Mouse (Mus musculus) limb, embryonic 14.5 days (tissue): ENCODE data around the gene Nup93. TPM values are rescaled to one million over a fixed set of nuclear protein-coding genes. Genes with fewer than 3 reads are reported as not detected.

Source experiments
- ATAC-seq: fragments of 200-750 bp; cut with Nextera tagmentation; 2 replicates; pipeline ENCODE4 v1.8.0; 2017; ENCODE audit warnings: low read depth, moderate number of reproducible peaks, moderate TSS enrichment; ENCODE audit not compliant: low FRiP score
- DNase-seq: peaks from one replicate; pipeline ENCODE4 v3.0.0-alpha.2; 2015; ENCODE audit warnings: low spot score
- H3K27ac ChIP-seq: fragments of 300-500 bp; sonication (generic); replicated peaks from 2 replicates; pipeline ENCODE4 v1.5.1; 2014; ENCODE audit warnings: low read depth, mild to moderate bottlenecking, low read length, moderate library complexity, mixed read lengths
- H3K27me3 ChIP-seq: fragments of 300-500 bp; sonication (generic); 2 replicates; pipeline ENCODE4 v1.6.1; 2014; ENCODE audit warnings: low read length, mixed read lengths; ENCODE audit not compliant: control insufficient read depth, insufficient read depth
- H3K36me3 ChIP-seq: fragments of 300-500 bp; sonication (generic); 2 replicates; pipeline ENCODE4 v1.6.1; 2014; ENCODE audit warnings: mild to moderate bottlenecking, low read length, moderate library complexity, mixed read lengths; ENCODE audit not compliant: control insufficient read depth, insufficient read depth
- H3K4me1 ChIP-seq: fragments of 300-500 bp; sonication (generic); 2 replicates; pipeline ENCODE4 v1.6.1; 2014; ENCODE audit warnings: antibody characterized with exemption, low read length, mixed read lengths; ENCODE audit not compliant: control insufficient read depth, insufficient read depth
- H3K4me2 ChIP-seq: fragments of 300-500 bp; sonication (generic); replicated peaks from 2 replicates; pipeline ENCODE4 v1.6.1; 2014; ENCODE audit warnings: low read depth, mild to moderate bottlenecking, low read length, moderate library complexity; ENCODE audit not compliant: severe bottlenecking
- H3K4me3 ChIP-seq: fragments of 300-500 bp; sonication (generic); replicated peaks from 2 replicates; pipeline ENCODE4 v1.5.1; 2014; ENCODE audit warnings: low read length
- H3K9ac ChIP-seq: fragments of 300-500 bp; sonication (generic); 2 replicates; pipeline ENCODE4 v1.6.1; 2014; ENCODE audit warnings: mild to moderate bottlenecking, low read depth, low read length, moderate library complexity; ENCODE audit not compliant: severe bottlenecking
- H3K9me3 ChIP-seq: fragments of 300-500 bp; sonication (generic); 2 replicates; pipeline ENCODE4 v1.6.1; 2016; ENCODE audit warnings: low read length; ENCODE audit not compliant: control insufficient read depth
- POLR2A ChIP-seq: fragments of 200-500 bp; IDR thresholded peaks from 2 replicates; pipeline ENCODE4 v1.8.0; 2012; ENCODE audit warnings: inconsistent platforms, mild to moderate bottlenecking, moderate library complexity, borderline replicate concordance; ENCODE audit not compliant: insufficient read depth, insufficient read length; ENCODE audit errors: extremely low read depth
- WGBS: fragments of 180-500 bp; shearing (Covaris S2); extraction: QIAGEN DNeasy Blood & Tissue Kit; methylation state at CpG from one replicate; pipeline ENCODE4 v1.1.7; 2014; 5-methylcytosine and 5-hydroxymethylcytosine counted together
- polyA plus RNA-seq, 2 experiments: library from polyadenylated mRNA; depleted of rRNA in 1 of 2; stranded (reverse) in 1 of 2; unstranded in 1 of 2; fragments of >200 nt; fragmentation: Nextera tagmentation in 1 of 2; extraction: Ambion mirVana in 1 of 2; gene quantifications; 2 replicates each; pipeline versions ENCODE4 v1.2.1 to v1.2.3; 2012 to 2014

Nup93 gene
- polyA plus RNA-seq, 2 experiments = 64.0 to 72.3 TPM

DNA sequence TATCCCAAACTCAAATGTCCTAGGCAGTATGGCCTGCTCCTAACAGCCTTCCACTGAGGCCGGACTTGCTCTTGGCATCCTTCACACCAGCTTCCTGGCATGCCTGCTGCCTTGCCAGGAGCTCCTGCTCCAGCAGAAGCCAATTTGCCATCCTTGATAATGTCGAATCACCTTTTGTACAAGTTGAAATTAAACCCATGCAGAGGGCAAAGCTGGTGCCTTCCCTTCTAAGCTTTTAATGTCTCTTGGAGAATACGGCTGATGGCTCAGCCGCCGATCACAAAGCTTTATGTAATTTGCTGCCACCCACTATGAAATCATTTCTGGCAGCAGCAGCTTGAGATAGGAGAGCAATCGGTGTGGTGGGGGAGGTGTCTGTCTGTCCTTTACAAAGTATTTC, 4.7 kb upstream of the Nup93 start:
- TF ChIP-seq POLR2A = no peak
- Histone ChIP-seq H3K9ac (no peak overlapping the region), H3K27me3 (no peaks in the 10 kb centered on the region), H3K4me3 (no peak overlapping the region), H3K4me1 (peaks cover 4% of the 10 kb centered on the region; the same call in 1 of the 2 replicates), H3K36me3 (no peaks in the 10 kb centered on the region), H3K4me2 (no peak overlapping the region), H3K9me3 (no peaks in the 10 kb centered on the region), H3K27ac (no peak overlapping the region)
- ATAC-seq (no peak), DNase-seq (no peak)
- WGBS = 83% methylated on average over 6 of the region's 6 CpGs

DNA sequence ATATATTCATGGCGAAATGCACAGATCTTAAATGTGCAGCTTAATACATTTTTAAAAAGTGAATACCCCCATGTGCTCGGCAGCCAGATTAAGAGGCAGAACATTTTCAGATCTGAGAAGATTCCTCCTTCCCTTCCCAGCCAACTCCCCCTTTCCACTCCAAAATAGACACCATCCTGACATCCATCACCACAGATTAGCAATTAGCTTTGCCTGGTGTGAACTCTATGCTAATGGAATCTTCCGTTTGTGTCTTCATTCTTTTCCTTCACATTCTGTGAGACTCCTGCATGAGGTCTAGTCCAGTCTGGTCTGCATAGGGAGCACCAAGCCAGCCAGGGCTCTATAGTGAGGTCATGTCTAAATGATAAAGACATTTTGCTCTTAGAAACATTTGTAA, 4.1 kb upstream of the Nup93 start:
- H3K4me2 ChIP-seq = no peak overlapping the region
- no peaks in the 10 kb centered on the region for H3K36me3 ChIP-seq
- H3K9ac ChIP-seq = no peak overlapping the region
- H3K4me3 ChIP-seq = no peak overlapping the region
- H3K9me3 ChIP-seq = no peaks in the 10 kb centered on the region
- DNase-seq = no peak
- no peak for TF ChIP-seq POLR2A
- peaks cover 7% of the 10 kb centered on the region for H3K4me1 ChIP-seq
- no peak for ATAC-seq
- no peaks in the 10 kb centered on the region for H3K27me3 ChIP-seq
- WGBS = 71% methylated on average over 3 of the region's 3 CpGs
- H3K27ac ChIP-seq = no peak overlapping the region

DNA sequence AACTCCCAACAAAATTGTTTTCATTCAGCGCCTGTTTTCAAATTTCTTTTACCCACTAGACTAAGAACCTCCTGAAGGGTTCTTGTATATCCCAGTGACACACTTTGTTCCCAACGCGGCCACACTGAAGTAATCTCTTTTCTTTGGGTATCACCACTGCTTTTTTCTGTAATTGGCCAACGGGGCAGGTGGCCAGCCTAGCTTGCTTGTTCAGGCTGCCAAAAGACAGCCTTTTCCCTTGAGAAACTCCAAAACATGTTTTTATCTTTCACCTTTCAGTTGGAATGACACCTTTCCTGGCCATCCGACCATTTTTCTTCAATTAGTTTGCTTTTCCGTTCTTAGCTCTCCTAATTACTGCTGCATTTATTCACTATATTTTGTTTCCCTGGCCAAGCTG, 545 bp upstream of the Nup93 start:
- H3K36me3 ChIP-seq = no peaks in the 10 kb centered on the region
- DNase-seq (no peak), ATAC-seq (no peak)
- peak overlapping the region; percentile 92 for H3K4me2 ChIP-seq
- TF ChIP-seq POLR2A = no peak
- peaks cover 9% of the 10 kb centered on the region for H3K4me1 ChIP-seq
- no peaks in the 10 kb centered on the region for H3K9me3 ChIP-seq
- WGBS = 70% methylated on average over 6 of the region's 6 CpGs
- peak overlapping the region; percentile 82 for H3K4me3 ChIP-seq
- H3K27ac ChIP-seq = no peak overlapping the region
- 0 out of 2 replicates have a peak overlapping the region, but pooled peaks have one; percentile 79 for H3K9ac ChIP-seq
- H3K27me3 ChIP-seq = no peaks in the 10 kb centered on the region

DNA sequence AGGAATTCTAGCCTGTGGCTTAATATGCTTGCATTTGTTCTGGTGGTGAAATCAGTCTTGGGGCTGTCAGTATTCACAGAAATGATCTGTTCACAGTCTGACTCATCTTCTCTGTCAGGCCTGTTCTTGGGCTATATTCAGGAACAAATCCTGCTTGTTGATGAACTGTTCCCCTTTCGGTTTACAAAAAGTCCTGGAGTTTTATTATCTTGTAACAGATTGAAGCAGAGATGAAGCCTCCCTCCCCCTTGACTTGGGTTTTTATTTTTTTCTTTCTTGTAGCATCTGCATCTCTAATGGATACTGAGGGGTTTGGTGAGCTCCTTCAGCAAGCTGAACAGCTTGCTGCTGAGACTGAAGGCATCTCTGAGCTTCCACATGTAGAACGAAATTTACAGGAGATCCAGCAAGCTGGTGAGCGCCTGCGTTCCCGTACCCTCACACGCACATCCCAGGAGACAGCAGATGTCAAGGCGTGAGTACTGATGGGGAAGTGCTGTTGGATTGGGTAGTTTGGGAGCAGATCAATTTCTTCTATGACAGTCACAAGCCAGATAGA, 13.1 kb downstream of the Nup93 start:
- no peak overlapping the region for H3K4me2 ChIP-seq
- no peaks in the 10 kb centered on the region for H3K4me1 ChIP-seq
- no peaks in the 10 kb centered on the region for H3K9me3 ChIP-seq
- H3K27me3 ChIP-seq = no peaks in the 10 kb centered on the region
- WGBS = 82% methylated on average over 7 of the region's 7 CpGs
- ATAC-seq = no peak
- TF ChIP-seq POLR2A = no peak
- H3K4me3 ChIP-seq = no peak overlapping the region
- peaks cover 2% of the 10 kb centered on the region; the same call in 1 of the 2 replicates for H3K36me3 ChIP-seq
- no peak overlapping the region for H3K9ac ChIP-seq
- no peak overlapping the region for H3K27ac ChIP-seq
- no peak for DNase-seq

DNA sequence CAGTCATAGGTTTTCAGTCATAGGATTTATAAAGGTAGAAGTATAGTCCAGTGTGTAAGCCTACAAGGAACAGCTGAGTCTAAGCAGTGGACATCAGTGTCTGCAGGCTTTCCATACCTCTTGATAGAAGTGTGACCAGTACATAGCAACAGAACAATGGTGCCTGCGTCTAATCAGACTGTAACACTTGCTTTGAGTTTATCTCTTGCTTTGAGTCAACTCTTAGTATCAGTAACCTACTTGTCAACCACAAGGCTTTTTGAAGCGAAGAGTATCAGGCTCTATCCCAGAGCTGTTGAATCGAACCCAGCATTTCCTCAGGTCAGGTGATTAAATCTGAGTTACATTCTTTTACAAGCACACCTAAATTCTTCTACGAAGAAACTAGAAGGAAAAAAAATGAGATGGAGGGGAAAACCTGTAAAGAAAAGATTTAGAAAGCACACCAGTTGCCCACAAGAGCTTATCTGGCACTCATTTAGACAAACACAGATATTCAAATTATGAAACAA, 25.9 kb downstream of the Nup93 start:
- Histone ChIP-seq H3K4me3 (no peak overlapping the region), H3K27me3 (no peaks in the 10 kb centered on the region), H3K9me3 (no peaks in the 10 kb centered on the region), H3K9ac (no peak overlapping the region), H3K4me2 (no peak overlapping the region), H3K4me1 (no peaks in the 10 kb centered on the region), H3K36me3 (0 out of 2 replicates have a peak, but pooled peaks cover 5% of the 10 kb centered on the region), H3K27ac (no peak overlapping the region)
- DNase-seq (no peak), ATAC-seq (no peak)
- TF ChIP-seq POLR2A = no peak
- WGBS = 79% methylated on average over 4 of the region's 4 CpGs
